Mouse (Mus musculus) megakaryocyte, embryonic 14.5 days (primary cell): ENCODE results near the gene Fmnl1.

Experiments used
- FLI1 ChIP-seq: IDR thresholded peaks from 2 replicates; pipeline ENCODE4 v1.6.1; 2012; ENCODE audit warnings: low read length, inconsistent platforms, mixed read lengths
- GATA1 ChIP-seq: IDR thresholded peaks from 3 replicates; pipeline ENCODE4 v1.6.1; 2012; ENCODE audit warnings: mixed read lengths, low read length, inconsistent platforms, borderline replicate concordance

- TF ChIP-seq GATA1 (no peak), FLI1 (no peak)
Observed at GRCm38 (mm10) chr11:103217790-103218516, 47.0 kb downstream of the Fmnl1 start, which contains the start of gene Spata32.
